Mouse (Mus musculus): ENCODE data around the gene Maml3. TPM values are rescaled to one million over a fixed set of nuclear protein-coding genes. Genes with fewer than 3 reads are reported as not detected.

Maml3 gene
- polyA plus RNA-seq, 1 experiment from 2014 or later, result 3.6 TPM

- ATAC-seq, result peak; percentile 43; the same call in 1 of the 2 replicates
- Histone ChIP-seq H3K4me2 (ENCODE audit: low read depth, low read length) (peak overlapping the region; percentile 76), H3K27me3 (replicated peaks; ENCODE audit: control insufficient read depth, insufficient read depth, low read length) (no peaks in the 10 kb centered on the region), H3K4me3 (ENCODE audit: low read length) (peak overlapping the region; percentile 47), H3K9ac (ENCODE audit: low read depth, low read length) (peak overlapping the region; percentile 66), H3K27ac (ENCODE audit: low read length) (peak overlapping the region; percentile 57), H3K9me3 (ENCODE audit: control insufficient read depth, low read length) (no peaks in the 10 kb centered on the region), H3K4me1 (ENCODE audit: control insufficient read depth, insufficient read depth, low read length) (peaks cover 22% of the 10 kb centered on the region), H3K36me3 (ENCODE audit: control insufficient read depth, insufficient read depth, low read length) (no peaks in the 10 kb centered on the region)
- 20% methylated on average over 13 of the region's 13 CpGs for WGBS
Observed at GRCm38 (mm10) chr3:51701950-51702349, 402.9 kb downstream of the Maml3 start.

- ATAC-seq, result peak; percentile 90
- peak overlapping the region; percentile 47 for H3K4me3 ChIP-seq (ENCODE audit: low read length)
- H3K27ac ChIP-seq (ENCODE audit: low read length), result peak overlapping the region; percentile 57
- H3K27me3 ChIP-seq (replicated peaks; ENCODE audit: control insufficient read depth, insufficient read depth, low read length), result no peaks in the 10 kb centered on the region
- H3K9ac ChIP-seq (ENCODE audit: low read depth, low read length), result peak overlapping the region; percentile 66
- H3K4me2 ChIP-seq (ENCODE audit: low read depth, low read length), result peak overlapping the region; percentile 76
- no peaks in the 10 kb centered on the region for H3K9me3 ChIP-seq (ENCODE audit: control insufficient read depth, low read length)
- no peaks in the 10 kb centered on the region for H3K36me3 ChIP-seq (ENCODE audit: control insufficient read depth, insufficient read depth, low read length)
- WGBS, result 1% methylated on average over 27 of the region's 27 CpGs
- H3K4me1 ChIP-seq (ENCODE audit: control insufficient read depth, insufficient read depth, low read length), result peaks cover 22% of the 10 kb centered on the region
Observed at GRCm38 (mm10) chr3:51701281-51701751, 403.6 kb downstream of the Maml3 start.

GRCm38 (mm10) chr3:51700731-51701280, 404.1 kb downstream of the Maml3 start:
- no peak for ATAC-seq
- WGBS, result 27% methylated on average over 15 of the region's 15 CpGs
- Histone ChIP-seq H3K4me2 (ENCODE audit: low read depth, low read length) (peak overlapping the region; percentile 76), H3K27me3 (replicated peaks; ENCODE audit: control insufficient read depth, insufficient read depth, low read length) (no peaks in the 10 kb centered on the region), H3K4me3 (ENCODE audit: low read length) (peak overlapping the region; percentile 47), H3K9ac (ENCODE audit: low read depth, low read length) (peak overlapping the region; percentile 66), H3K27ac (ENCODE audit: low read length) (no peak overlapping the region; the same call in 1 of the 2 replicates), H3K9me3 (ENCODE audit: control insufficient read depth, low read length) (no peaks in the 10 kb centered on the region), H3K36me3 (ENCODE audit: control insufficient read depth, insufficient read depth, low read length) (no peaks in the 10 kb centered on the region), H3K4me1 (ENCODE audit: control insufficient read depth, insufficient read depth, low read length) (peaks cover 22% of the 10 kb centered on the region)

GRCm38 (mm10) chr3:51700123-51700522, 404.8 kb downstream of the Maml3 start:
- Histone ChIP-seq H3K9ac (ENCODE audit: low read depth, low read length) (no peak overlapping the region), H3K4me3 (ENCODE audit: low read length) (no peak overlapping the region), H3K27ac (ENCODE audit: low read length) (peak overlapping the region; percentile 8; the same call in 1 of the 2 replicates), H3K4me2 (ENCODE audit: low read depth, low read length) (no peak overlapping the region), H3K27me3 (replicated peaks; ENCODE audit: control insufficient read depth, insufficient read depth, low read length) (no peaks in the 10 kb centered on the region), H3K36me3 (ENCODE audit: control insufficient read depth, insufficient read depth, low read length) (no peaks in the 10 kb centered on the region), H3K4me1 (ENCODE audit: control insufficient read depth, insufficient read depth, low read length) (peaks cover 22% of the 10 kb centered on the region), H3K9me3 (ENCODE audit: control insufficient read depth, low read length) (no peaks in the 10 kb centered on the region)
- ATAC-seq, result peak; percentile 41; the same call in 1 of the 2 replicates
- WGBS, result 40% methylated on average over 4 of the region's 4 CpGs

GRCm38 (mm10) chr3:51697931-51698330, 406.9 kb downstream of the Maml3 start:
- H3K9me3 ChIP-seq (ENCODE audit: control insufficient read depth, low read length), result no peaks in the 10 kb centered on the region
- H3K36me3 ChIP-seq (ENCODE audit: control insufficient read depth, insufficient read depth, low read length), result no peaks in the 10 kb centered on the region
- no peak overlapping the region for H3K9ac ChIP-seq (ENCODE audit: low read depth, low read length)
- ATAC-seq, result no peak
- no peak overlapping the region for H3K27ac ChIP-seq (ENCODE audit: low read length)
- 92% methylated on average over 3 of the region's 3 CpGs for WGBS
- no peaks in the 10 kb centered on the region for H3K27me3 ChIP-seq (replicated peaks; ENCODE audit: control insufficient read depth, insufficient read depth, low read length)
- H3K4me2 ChIP-seq (ENCODE audit: low read depth, low read length), result no peak overlapping the region
- peaks cover 22% of the 10 kb centered on the region for H3K4me1 ChIP-seq (ENCODE audit: control insufficient read depth, insufficient read depth, low read length)
- no peak overlapping the region for H3K4me3 ChIP-seq (ENCODE audit: low read length)

- ATAC-seq, result peak; percentile 68
- H3K27ac ChIP-seq (ENCODE audit: low read length), result no peak overlapping the region; the same call in 1 of the 2 replicates
- 67% methylated on average over 3 of the region's 3 CpGs for WGBS
Observed at GRCm38 (mm10) chr3:51695713-51696112, 409.2 kb downstream of the Maml3 start.

GRCm38 (mm10) chr3:51694576-51694975, 410.3 kb downstream of the Maml3 start:
- Histone ChIP-seq H3K27ac (ENCODE audit: low read length) (no peak overlapping the region), H3K36me3 (ENCODE audit: control insufficient read depth, insufficient read depth, low read length) (peaks cover 7% of the 10 kb centered on the region; the same call in 1 of the 2 replicates), H3K4me2 (ENCODE audit: low read depth, low read length) (no peak overlapping the region), H3K9ac (ENCODE audit: low read depth, low read length) (no peak overlapping the region; the same call in 1 of the 2 replicates), H3K9me3 (ENCODE audit: control insufficient read depth, low read length) (no peaks in the 10 kb centered on the region), H3K27me3 (replicated peaks; ENCODE audit: control insufficient read depth, insufficient read depth, low read length) (no peaks in the 10 kb centered on the region), H3K4me1 (ENCODE audit: control insufficient read depth, insufficient read depth, low read length) (no peaks in the 10 kb centered on the region), H3K4me3 (ENCODE audit: low read length) (no peak overlapping the region)
- ATAC-seq, result no peak
- 86% methylated on average over 14 of the region's 14 CpGs for WGBS

More at GRCm38 (mm10) chr3:51695713-51696112, 409.2 kb downstream of the Maml3 start:
- Histone ChIP-seq H3K9me3 (ENCODE audit: control insufficient read depth, low read length) (no peaks in the 10 kb centered on the region), H3K36me3 (ENCODE audit: control insufficient read depth, insufficient read depth, low read length) (no peaks in the 10 kb centered on the region), H3K4me2 (ENCODE audit: low read depth, low read length) (no peak overlapping the region), H3K4me3 (ENCODE audit: low read length) (no peak overlapping the region), H3K4me1 (ENCODE audit: control insufficient read depth, insufficient read depth, low read length) (peaks cover 6% of the 10 kb centered on the region; the same call in 1 of the 2 replicates), H3K9ac (ENCODE audit: low read depth, low read length) (no peak overlapping the region), H3K27me3 (replicated peaks; ENCODE audit: control insufficient read depth, insufficient read depth, low read length) (no peaks in the 10 kb centered on the region)

GRCm38 (mm10) chr3:51693196-51693595, 411.7 kb downstream of the Maml3 start:
- no peaks in the 10 kb centered on the region for H3K9me3 ChIP-seq (ENCODE audit: control insufficient read depth, low read length)
- 86% methylated on average over 10 of the region's 10 CpGs for WGBS
- no peak overlapping the region for H3K9ac ChIP-seq (ENCODE audit: low read depth, low read length)
- no peak overlapping the region for H3K4me2 ChIP-seq (ENCODE audit: low read depth, low read length)
- H3K4me1 ChIP-seq (ENCODE audit: control insufficient read depth, insufficient read depth, low read length), result no peaks in the 10 kb centered on the region
- H3K4me3 ChIP-seq (ENCODE audit: low read length), result no peak overlapping the region
- peaks cover 9% of the 10 kb centered on the region; the same call in 1 of the 2 replicates for H3K36me3 ChIP-seq (ENCODE audit: control insufficient read depth, insufficient read depth, low read length)
- H3K27ac ChIP-seq (ENCODE audit: low read length), result no peak overlapping the region
- ATAC-seq, result no peak
- H3K27me3 ChIP-seq (replicated peaks; ENCODE audit: control insufficient read depth, insufficient read depth, low read length), result no peaks in the 10 kb centered on the region

GRCm38 (mm10) chr3:51688725-51689124, 416.2 kb downstream of the Maml3 start:
- no peak overlapping the region for H3K27ac ChIP-seq (ENCODE audit: low read length)
- no peaks in the 10 kb centered on the region for H3K9me3 ChIP-seq (ENCODE audit: control insufficient read depth, low read length)
- no peaks in the 10 kb centered on the region for H3K27me3 ChIP-seq (replicated peaks; ENCODE audit: control insufficient read depth, insufficient read depth, low read length)
- no peak overlapping the region for H3K4me3 ChIP-seq (ENCODE audit: low read length)
- no peak overlapping the region for H3K9ac ChIP-seq (ENCODE audit: low read depth, low read length)
- WGBS, result 81% methylated on average over 8 of the region's 8 CpGs
- ATAC-seq, result 0 out of 2 replicates have a peak, but pooled peaks have one; percentile 21
- peaks cover 9% of the 10 kb centered on the region; the same call in 1 of the 2 replicates for H3K36me3 ChIP-seq (ENCODE audit: control insufficient read depth, insufficient read depth, low read length)
- H3K4me1 ChIP-seq (ENCODE audit: control insufficient read depth, insufficient read depth, low read length), result no peaks in the 10 kb centered on the region
- H3K4me2 ChIP-seq (ENCODE audit: low read depth, low read length), result no peak overlapping the region

Data from intestine, embryonic 16.5 days (tissue).